Mouse (Mus musculus): ENCODE measurements around the gene Apopt1. TPM values are rescaled to one million over a fixed set of nuclear protein-coding genes. Genes with fewer than 3 reads are reported as not detected.
"Not testable (repeated sequence)": the region's sequence is repeated elsewhere in the genome, so short reads cannot be mapped to it uniquely, and the experiment has no call there.

Apopt1 gene
- polyA plus RNA-seq, 1 experiment = 35.4 TPM

- TF ChIP-seq POLR2A (IDR thresholded peaks at IDR 0.05; ENCODE audit: borderline replicate concordance, extremely low read depth, insufficient read depth, insufficient read length, poor library complexity, severe bottlenecking) = no peak
- TF ChIP-seq CTCF (IDR thresholded peaks at IDR 0.05; ENCODE audit: borderline replicate concordance, extremely low read depth, insufficient read depth, insufficient read length) = no peak
- DNase-seq (ENCODE audit: low read depth) = peak; percentile 22
Measured at GRCm38 (mm10) chr12:111712476-111712875, 585 bp upstream of the Apopt1 start.

GRCm38 (mm10) chr12:111713880-111714279 is 819 bp downstream of the Apopt1 start:
- not testable (repeated sequence) for DNase-seq (ENCODE audit: low read depth)

- no peak for DNase-seq (ENCODE audit: low read depth)
- TF ChIP-seq POLR2A (IDR thresholded peaks at IDR 0.05; ENCODE audit: borderline replicate concordance, extremely low read depth, insufficient read depth, insufficient read length, poor library complexity, severe bottlenecking) (no peak), CTCF (IDR thresholded peaks at IDR 0.05; ENCODE audit: borderline replicate concordance, extremely low read depth, insufficient read depth, insufficient read length) (no peak)
Measured at GRCm38 (mm10) chr12:111716505-111716904, 3.4 kb downstream of the Apopt1 start.

DNA sequence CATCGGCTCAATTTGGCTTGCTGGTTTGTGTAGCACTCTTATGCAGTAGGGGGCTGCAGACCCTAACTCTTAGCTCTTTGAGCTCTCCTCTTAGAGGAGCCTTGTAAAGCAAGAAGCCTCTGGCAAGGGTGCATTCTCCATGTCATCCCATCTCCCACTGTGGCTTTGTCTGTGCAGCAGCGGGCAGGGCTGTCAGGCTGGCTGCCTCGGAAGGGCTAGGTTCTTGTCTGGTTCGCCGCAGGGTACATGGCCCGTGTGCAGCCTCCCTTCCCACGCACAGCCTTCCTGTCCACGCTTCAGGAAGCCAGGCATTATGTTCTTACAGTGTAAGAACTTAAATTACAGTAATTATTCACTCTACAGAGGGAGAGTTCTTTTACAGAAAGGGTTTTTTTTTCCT is 5.6 kb downstream of the Apopt1 start:
- TF ChIP-seq POLR2A (IDR thresholded peaks at IDR 0.05; ENCODE audit: borderline replicate concordance, extremely low read depth, insufficient read depth, insufficient read length, poor library complexity, severe bottlenecking) (no peak), CTCF (IDR thresholded peaks at IDR 0.05; ENCODE audit: borderline replicate concordance, extremely low read depth, insufficient read depth, insufficient read length) (no peak)
- DNase-seq (ENCODE audit: low read depth) = peak; percentile 34

DNA sequence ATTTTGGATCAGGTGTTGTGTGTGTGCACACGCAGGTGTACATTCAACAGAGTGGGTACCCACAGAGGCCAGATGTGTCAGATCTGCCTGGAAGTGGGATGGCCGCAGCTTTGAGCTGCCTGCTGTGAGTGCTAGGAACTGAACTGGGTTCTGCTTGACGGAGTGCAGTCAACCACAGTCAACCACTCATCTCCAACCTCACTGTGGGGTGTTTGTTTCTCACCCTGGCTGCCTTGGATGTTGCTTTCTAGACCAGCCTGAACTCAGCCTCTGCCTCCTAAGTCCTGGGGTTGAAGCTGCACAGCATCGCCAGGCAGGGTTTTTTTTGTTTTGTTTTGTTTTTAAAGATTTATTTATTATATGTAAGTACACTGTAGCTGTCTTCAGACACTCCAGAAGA is 7.2 kb downstream of the Apopt1 start:
- no peak for DNase-seq (ENCODE audit: low read depth)
- TF ChIP-seq CTCF (IDR thresholded peaks at IDR 0.05; ENCODE audit: borderline replicate concordance, extremely low read depth, insufficient read depth, insufficient read length) (no peak), POLR2A (IDR thresholded peaks at IDR 0.05; ENCODE audit: borderline replicate concordance, extremely low read depth, insufficient read depth, insufficient read length, poor library complexity, severe bottlenecking) (no peak)

- DNase-seq (ENCODE audit: low read depth) = no peak
- TF ChIP-seq CTCF (IDR thresholded peaks at IDR 0.05; ENCODE audit: borderline replicate concordance, extremely low read depth, insufficient read depth, insufficient read length) (peak; percentile 46; the same call in 1 of the 2 replicates), POLR2A (IDR thresholded peaks at IDR 0.05; ENCODE audit: borderline replicate concordance, extremely low read depth, insufficient read depth, insufficient read length, poor library complexity, severe bottlenecking) (no peak)
Measured at GRCm38 (mm10) chr12:111722654-111723053, 9.6 kb downstream of the Apopt1 start.

GRCm38 (mm10) chr12:111724638-111725337 is 11.7 kb downstream of the Apopt1 start:
- no peak for TF ChIP-seq CTCF (IDR thresholded peaks at IDR 0.05; ENCODE audit: borderline replicate concordance, extremely low read depth, insufficient read depth, insufficient read length)
- TF ChIP-seq POLR2A (IDR thresholded peaks at IDR 0.05; ENCODE audit: borderline replicate concordance, extremely low read depth, insufficient read depth, insufficient read length, poor library complexity, severe bottlenecking) = no peak
- DNase-seq (ENCODE audit: low read depth) = peak; percentile 56

GRCm38 (mm10) chr12:111725338-111726121 is 12.5 kb downstream of the Apopt1 start:
- DNase-seq (ENCODE audit: low read depth) = no peak
- TF ChIP-seq POLR2A (IDR thresholded peaks at IDR 0.05; ENCODE audit: borderline replicate concordance, extremely low read depth, insufficient read depth, insufficient read length, poor library complexity, severe bottlenecking) (no peak), CTCF (IDR thresholded peaks at IDR 0.05; ENCODE audit: borderline replicate concordance, extremely low read depth, insufficient read depth, insufficient read length) (no peak)

DNA sequence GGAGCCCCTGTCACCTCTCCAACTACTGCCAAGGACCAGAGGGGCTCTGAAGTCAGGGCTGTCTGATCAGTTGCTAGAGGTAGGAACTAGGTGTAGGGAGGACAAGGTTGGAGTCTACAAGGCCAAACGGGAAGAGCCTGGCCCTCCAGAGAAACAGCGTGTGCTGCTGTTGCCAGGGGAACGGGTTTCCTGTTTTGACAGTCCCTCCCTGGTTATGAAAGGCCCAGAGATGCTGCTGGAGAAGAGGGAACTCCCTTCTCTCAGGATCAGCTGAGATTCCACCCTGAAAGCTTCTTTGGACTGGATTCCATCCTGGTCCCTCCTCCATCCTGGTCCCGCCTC is 13.0 kb downstream of the Apopt1 start:
- no peak for TF ChIP-seq POLR2A (IDR thresholded peaks at IDR 0.05; ENCODE audit: borderline replicate concordance, extremely low read depth, insufficient read depth, insufficient read length, poor library complexity, severe bottlenecking)
- TF ChIP-seq CTCF (IDR thresholded peaks at IDR 0.05; ENCODE audit: borderline replicate concordance, extremely low read depth, insufficient read depth, insufficient read length) = no peak
- DNase-seq (ENCODE audit: low read depth) = no peak

DNA sequence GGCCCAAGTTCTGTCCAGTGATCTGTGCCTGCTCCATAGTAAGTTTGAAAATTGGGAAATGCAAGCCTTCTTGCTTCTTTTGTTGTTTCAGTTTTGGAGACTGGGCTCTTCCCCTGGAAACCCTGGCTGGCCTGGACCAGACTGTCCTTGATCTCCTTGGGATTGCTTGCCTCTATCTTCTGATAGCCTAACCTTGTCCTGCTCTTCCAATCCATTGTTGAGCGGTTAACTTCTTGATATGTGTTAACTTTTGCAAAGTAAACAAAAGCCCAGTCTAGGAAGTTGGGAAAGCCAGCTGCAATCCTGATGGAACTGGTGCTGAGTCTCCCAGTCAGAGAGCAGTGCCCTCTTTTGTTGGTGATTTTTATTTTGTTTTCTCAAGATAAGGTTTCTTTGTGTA is 14.9 kb downstream of the Apopt1 start:
- no peak for TF ChIP-seq POLR2A (IDR thresholded peaks at IDR 0.05; ENCODE audit: borderline replicate concordance, extremely low read depth, insufficient read depth, insufficient read length, poor library complexity, severe bottlenecking)
- TF ChIP-seq CTCF (IDR thresholded peaks at IDR 0.05; ENCODE audit: borderline replicate concordance, extremely low read depth, insufficient read depth, insufficient read length) = no peak
- no peak for DNase-seq (ENCODE audit: low read depth)

GRCm38 (mm10) chr12:111731822-111732807 is 19.1 kb downstream of the Apopt1 start:
- no peak for TF ChIP-seq POLR2A (IDR thresholded peaks at IDR 0.05; ENCODE audit: borderline replicate concordance, extremely low read depth, insufficient read depth, insufficient read length, poor library complexity, severe bottlenecking)
- TF ChIP-seq CTCF (IDR thresholded peaks at IDR 0.05; ENCODE audit: borderline replicate concordance, extremely low read depth, insufficient read depth, insufficient read length) = peak; percentile 95
- peak; percentile 97 for DNase-seq (ENCODE audit: low read depth)

Data from brain, embryonic 14.5 days (tissue).